Comparison of ENCODE assay signal across 19 mouse cellular contexts in the genomic region with DNA sequence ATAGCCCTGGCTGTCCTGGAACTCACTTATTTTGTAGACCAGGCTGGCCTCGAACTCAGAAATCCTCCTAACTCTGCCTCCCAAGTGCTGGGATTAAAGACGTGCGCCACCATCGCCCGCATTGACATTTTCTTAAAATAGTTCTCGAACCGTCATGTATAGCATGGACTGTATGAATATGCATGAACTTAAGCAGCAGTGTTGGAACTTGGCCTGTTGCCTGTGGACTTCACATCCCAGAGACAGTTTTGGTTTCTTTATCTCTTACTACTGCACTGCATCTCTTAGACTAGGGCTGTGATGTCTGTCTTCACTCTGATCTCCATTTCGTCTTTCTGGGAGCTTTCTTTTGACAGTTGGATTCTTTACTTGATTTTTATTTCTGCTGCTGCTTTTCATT. TPM values are rescaled to one million over a fixed set of nuclear protein-coding genes. Genes with fewer than 3 reads are reported as not detected.
DNase-seq lines count a peak whose midpoint lies in the region; ATAC-seq and TF ChIP-seq lines count a peak whose summit lies in the region.
"Had no signal": no experiment of that assay in that cellular context is flagged by ENCODE, and none has a peak within 500 bp of the region (broad histone marks: within the 10 kb centered on the region; RNA-seq: fewer than 3 reads in every experiment).

No protein-coding gene starts in this region.

- H3K4me3 ChIP-seq in forebrain, postnatal 0 days (ENCODE audit: low read depth, low read length) = no peak overlapping the region
- no peak overlapping the region for H3K4me3 ChIP-seq in forebrain, embryonic 13.5 days
- H3K4me3 ChIP-seq: embryonic facial prominence, embryonic 13.5 days; forebrain, embryonic 15.5 days; heart, embryonic 13.5 days; hindbrain, embryonic 15.5 days had no signal

- 67% methylated on average over 8 of the region's 8 CpGs for WGBS in forebrain, postnatal 0 days
- 79% methylated on average over 8 of the region's 8 CpGs for WGBS in forebrain, embryonic 13.5 days

- H3K4me1 ChIP-seq in forebrain, postnatal 0 days (ENCODE audit: insufficient read depth) = no peaks in the 10 kb centered on the region
- no peaks in the 10 kb centered on the region for H3K4me1 ChIP-seq in forebrain, embryonic 13.5 days
- H3K4me1 ChIP-seq: embryonic facial prominence, embryonic 13.5 days; forebrain, embryonic 15.5 days; hindbrain, embryonic 15.5 days had no signal

- no peak for TF ChIP-seq CTCF in forebrain, postnatal 0 days (IDR thresholded peaks at IDR 0.05; ENCODE audit: low read depth)

- no peak overlapping the region for H3K27ac ChIP-seq in forebrain, postnatal 0 days (ENCODE audit: low read depth, low read length)
- no peak overlapping the region for H3K27ac ChIP-seq in forebrain, embryonic 13.5 days
- H3K27ac ChIP-seq: embryonic facial prominence, embryonic 13.5 days; forebrain, embryonic 15.5 days; heart, embryonic 13.5 days; hindbrain, embryonic 15.5 days had no signal

- no peaks in the 10 kb centered on the region for H3K27me3 ChIP-seq in forebrain, postnatal 0 days (ENCODE audit: insufficient read depth, low read length)
- no peaks in the 10 kb centered on the region for H3K27me3 ChIP-seq in forebrain, embryonic 13.5 days
- H3K27me3 ChIP-seq: embryonic facial prominence, embryonic 13.5 days; forebrain, embryonic 15.5 days; heart, embryonic 13.5 days; hindbrain, embryonic 15.5 days had no signal

- no peak overlapping the region for H3K4me2 ChIP-seq in forebrain, postnatal 0 days (ENCODE audit: low read depth)
- H3K4me2 ChIP-seq in forebrain, embryonic 13.5 days = no peak overlapping the region
- H3K4me2 ChIP-seq: embryonic facial prominence, embryonic 13.5 days; forebrain, embryonic 15.5 days; heart, embryonic 13.5 days; hindbrain, embryonic 15.5 days had no signal

- H3K9ac ChIP-seq in forebrain, postnatal 0 days = no peak overlapping the region
- H3K9ac ChIP-seq in forebrain, embryonic 13.5 days = no peak overlapping the region
- H3K9ac ChIP-seq: embryonic facial prominence, embryonic 13.5 days; forebrain, embryonic 15.5 days; heart, embryonic 13.5 days; hindbrain, embryonic 15.5 days had no signal

- peaks cover 30% of the 10 kb centered on the region for H3K36me3 ChIP-seq in forebrain, postnatal 0 days (ENCODE audit: insufficient read depth)
- peaks cover 70% of the 10 kb centered on the region for H3K36me3 ChIP-seq in forebrain, embryonic 13.5 days (ENCODE audit: poor library complexity, severe bottlenecking)

- ATAC-seq in forebrain, postnatal 0 days = no peak
- no peak for ATAC-seq in forebrain, embryonic 13.5 days
- ATAC-seq: forebrain, embryonic 15.5 days had no signal

- no peaks in the 10 kb centered on the region for H3K9me3 ChIP-seq in forebrain, postnatal 0 days (ENCODE audit: low read length)
- H3K9me3 ChIP-seq in forebrain, embryonic 13.5 days (replicated peaks) = no peaks in the 10 kb centered on the region
- H3K9me3 ChIP-seq: embryonic facial prominence, embryonic 13.5 days; forebrain, embryonic 15.5 days; heart, embryonic 13.5 days; hindbrain, embryonic 15.5 days had no signal

- peak; percentile 17 for DNase-seq in forebrain, postnatal 0 days
- DNase-seq in right cerebral cortex, adult 18-20 months = peak; percentile 29
- no peak for DNase-seq in right cerebral cortex, postnatal 25 days
- DNase-seq in NIH3T3 (ENCODE audit: low read depth) = peak; percentile 13
- DNase-seq in telencephalon, adult 2 months (ENCODE audit: low read depth, low spot score) = peak; percentile 29
- no peak for DNase-seq in cerebellum, postnatal 25 days
- DNase-seq: adrenal gland, adult 2 months; adrenal gland, postnatal 25 days; cerebellum, adult 11 months; cerebellum, adult 8-10 months; cerebellum, postnatal 36 days; gastrocnemius, postnatal 36 days; heart, adult 11 months; heart, postnatal 36 days had no signal

RNA-seq across cellular contexts. Expression of a gene that starts 14.3 kb away (rescaled TPM):
- total RNA-seq in forebrain, postnatal 0 days (2014; rRNA removed) = 53.7 and 67.8 TPM in 2 replicates
- polyA plus RNA-seq in forebrain, postnatal 0 days (2015; fragmentation: Nextera tagmentation; extraction: Ambion mirVana) = 54.1 and 62.1 TPM in 2 replicates
- polyA plus RNA-seq in forebrain, embryonic 13.5 days (2015; fragmentation: Nextera tagmentation; extraction: Ambion mirVana) = 97.1 and 97.4 TPM in 2 replicates

RNA-seq across cellular contexts. Expression of a gene that starts 18.0 kb away (rescaled TPM):
- 23.9 and 29.1 TPM in 2 replicates for total RNA-seq in forebrain, postnatal 0 days (2014; rRNA removed)
- polyA plus RNA-seq in forebrain, postnatal 0 days (2015; fragmentation: Nextera tagmentation; extraction: Ambion mirVana) = 20.5 and 23.8 TPM in 2 replicates
- 17.9 and 20.0 TPM in 2 replicates for polyA plus RNA-seq in forebrain, embryonic 13.5 days (2015; fragmentation: Nextera tagmentation; extraction: Ambion mirVana)

Comparison
In these comparisons a context has a peak if more than half of its experiments do, and no peak if none do; other contexts are left out.
1. DNase-seq: peak in forebrain, postnatal 0 days (single experiment), right cerebral cortex, adult 18-20 months (single experiment), NIH3T3 (single experiment) and telencephalon, adult 2 months (single experiment); none in right cerebral cortex, postnatal 25 days (single experiment) and cerebellum, postnatal 25 days (0 of 2).